Mouse (Mus musculus): ENCODE results near the gene Mcrip1. TPM values are rescaled to one million over a fixed set of nuclear protein-coding genes. Genes with fewer than 3 reads are reported as not detected.
"Not testable (repeated sequence)": the region's sequence is repeated elsewhere in the genome, so short reads cannot be mapped to it uniquely, and the experiment has no call there.

Mcrip1 gene
- polyA plus RNA-seq, 1 experiment from 2014 or later, result 313 TPM

DNA sequence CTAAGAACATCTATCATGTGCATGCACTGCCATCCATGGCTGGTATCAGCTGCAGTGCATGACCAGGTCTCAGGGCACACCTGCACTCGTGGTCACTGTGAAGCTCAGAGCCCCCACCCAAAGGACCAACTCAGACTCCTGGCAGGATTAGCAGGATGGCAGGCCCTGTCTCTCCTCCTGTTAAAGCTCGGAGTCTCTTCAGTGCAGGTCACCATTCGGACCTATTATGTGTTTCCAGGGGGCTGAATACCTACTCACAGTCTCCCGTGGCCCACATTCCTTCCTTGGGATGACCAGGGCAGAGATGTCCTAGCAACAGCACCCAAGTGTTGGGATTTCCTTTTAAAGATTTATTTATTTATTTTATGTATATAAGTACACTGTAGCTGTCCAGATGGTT, 32.4 kb downstream of the Mcrip1 start:
- H3K4me2 ChIP-seq (ENCODE audit: low read length), result no peak overlapping the region
- no peak overlapping the region for H3K9ac ChIP-seq (ENCODE audit: low read length)
- no peaks in the 10 kb centered on the region for H3K9me3 ChIP-seq (replicated peaks; ENCODE audit: control insufficient read depth, low read length)
- ATAC-seq, result no peak
- H3K27me3 ChIP-seq (replicated peaks; ENCODE audit: control insufficient read depth, insufficient read depth, low read length), result no peaks in the 10 kb centered on the region
- WGBS, result 68% methylated on average over 4 of the region's 4 CpGs
- H3K4me1 ChIP-seq (ENCODE audit: control insufficient read depth, insufficient read depth, low read length), result no peaks in the 10 kb centered on the region
- no peak overlapping the region for H3K4me3 ChIP-seq (ENCODE audit: low read depth, low read length)
- H3K36me3 ChIP-seq (ENCODE audit: control insufficient read depth, insufficient read depth, low read length), result no peaks in the 10 kb centered on the region
- DNase-seq (ENCODE audit: low spot score), result no peak
- H3K27ac ChIP-seq (ENCODE audit: low read depth, low read length), result no peak overlapping the region

DNA sequence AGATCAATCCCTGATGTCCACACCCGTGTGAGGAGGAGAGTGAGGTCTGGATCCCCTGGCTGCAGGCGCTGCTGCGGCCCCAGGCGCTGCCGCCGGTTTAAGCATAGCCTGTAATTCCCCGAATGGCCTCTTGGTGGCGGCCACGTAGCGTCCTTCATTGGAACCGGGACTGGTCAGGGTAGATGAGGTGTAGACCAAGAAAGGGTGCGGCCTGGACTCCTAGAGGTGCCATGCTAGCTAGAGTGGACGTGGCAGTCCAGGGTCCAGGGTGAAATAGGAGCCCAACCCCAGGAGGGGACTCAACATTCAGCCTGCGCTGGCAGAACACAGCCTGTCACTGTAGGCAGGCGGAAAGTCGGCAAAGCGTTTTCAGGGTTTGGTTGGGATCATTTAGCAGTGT, 33.9 kb downstream of the Mcrip1 start:
- peak; percentile 79 for DNase-seq (ENCODE audit: low spot score)
- Histone ChIP-seq H3K9ac (ENCODE audit: low read length) (no peak overlapping the region), H3K36me3 (ENCODE audit: control insufficient read depth, insufficient read depth, low read length) (no peaks in the 10 kb centered on the region), H3K4me3 (ENCODE audit: low read depth, low read length) (no peak overlapping the region), H3K27me3 (replicated peaks; ENCODE audit: control insufficient read depth, insufficient read depth, low read length) (no peaks in the 10 kb centered on the region), H3K4me1 (ENCODE audit: control insufficient read depth, insufficient read depth, low read length) (peaks cover 2% of the 10 kb centered on the region), H3K4me2 (ENCODE audit: low read length) (no peak overlapping the region), H3K27ac (ENCODE audit: low read depth, low read length) (no peak overlapping the region), H3K9me3 (replicated peaks; ENCODE audit: control insufficient read depth, low read length) (no peaks in the 10 kb centered on the region)
- peak; percentile 23; the same call in 1 of the 2 replicates for ATAC-seq
- WGBS, result 16% methylated on average over 17 of the region's 17 CpGs

DNA sequence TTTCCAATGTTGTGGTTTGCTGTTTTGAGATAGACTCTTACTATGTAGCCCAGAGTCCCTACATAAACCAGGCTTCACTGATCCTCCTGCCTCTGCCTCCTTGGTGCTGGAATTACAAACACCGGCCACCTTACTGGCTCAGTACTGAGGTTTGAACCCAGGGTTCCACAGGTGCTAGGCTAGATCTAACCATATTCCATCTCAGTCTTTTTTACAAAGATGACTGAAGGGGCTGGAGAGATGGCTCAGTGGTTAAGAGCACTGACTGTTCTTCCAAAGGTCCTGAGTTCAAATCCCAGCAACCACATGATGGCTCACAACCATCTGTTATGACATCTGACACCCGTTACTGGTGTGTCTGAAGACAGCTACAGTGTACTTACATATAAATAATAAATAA, 35.3 kb downstream of the Mcrip1 start:
- DNase-seq (ENCODE audit: low spot score); H3K9ac ChIP-seq (ENCODE audit: low read length); H3K4me2 ChIP-seq (ENCODE audit: low read length); H3K4me1 ChIP-seq (ENCODE audit: control insufficient read depth, insufficient read depth, low read length); ATAC-seq; H3K4me3 ChIP-seq (ENCODE audit: low read depth, low read length); H3K27me3 ChIP-seq (replicated peaks; ENCODE audit: control insufficient read depth, insufficient read depth, low read length); H3K36me3 ChIP-seq (ENCODE audit: control insufficient read depth, insufficient read depth, low read length); H3K9me3 ChIP-seq (replicated peaks; ENCODE audit: control insufficient read depth, low read length); H3K27ac ChIP-seq (ENCODE audit: low read depth, low read length): not testable (repeated sequence)
- 84% methylated on average over 2 of the region's 2 CpGs for WGBS

DNA sequence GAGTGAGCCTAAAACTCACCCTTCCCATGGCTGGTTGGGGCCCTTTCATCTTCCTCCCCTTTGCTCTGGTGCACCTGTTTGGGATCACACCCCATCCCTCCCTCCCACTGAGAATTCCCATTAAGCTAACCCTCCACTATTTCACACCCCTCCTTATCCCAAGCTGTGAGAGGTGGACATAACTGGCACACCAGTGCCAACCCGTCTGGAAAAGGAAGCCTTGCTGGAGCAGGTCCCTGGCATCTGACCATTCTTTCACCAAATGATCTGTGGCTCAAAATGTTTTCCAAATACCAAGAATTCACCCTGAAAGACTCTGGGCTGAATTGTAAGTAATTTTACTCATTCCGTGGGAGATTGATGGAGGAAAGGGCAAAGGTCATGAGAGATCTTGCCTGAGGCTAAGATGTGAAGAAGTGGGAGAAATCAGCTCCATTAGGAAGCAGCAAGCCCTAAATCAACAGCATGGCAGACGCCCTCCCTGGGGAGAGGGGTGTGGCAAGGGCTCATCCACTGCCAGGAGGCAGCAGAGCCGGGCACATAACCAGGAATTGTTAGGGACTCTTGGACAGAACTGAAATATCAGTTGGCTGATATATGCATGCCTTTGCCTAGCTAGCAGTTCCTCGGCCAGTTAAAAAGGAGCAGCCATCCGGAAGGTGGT, 36.6 kb downstream of the Mcrip1 start:
- Histone ChIP-seq H3K4me1 (ENCODE audit: control insufficient read depth, insufficient read depth, low read length) (peaks cover 6% of the 10 kb centered on the region), H3K9me3 (replicated peaks; ENCODE audit: control insufficient read depth, low read length) (no peaks in the 10 kb centered on the region), H3K4me3 (ENCODE audit: low read depth, low read length) (no peak overlapping the region), H3K4me2 (ENCODE audit: low read length) (no peak overlapping the region), H3K27me3 (replicated peaks; ENCODE audit: control insufficient read depth, insufficient read depth, low read length) (no peaks in the 10 kb centered on the region), H3K27ac (ENCODE audit: low read depth, low read length) (no peak overlapping the region), H3K9ac (ENCODE audit: low read length) (no peak overlapping the region), H3K36me3 (ENCODE audit: control insufficient read depth, insufficient read depth, low read length) (no peaks in the 10 kb centered on the region)
- ATAC-seq (no peak), DNase-seq (ENCODE audit: low spot score) (peak; percentile 36)
- 56% methylated on average over 6 of the region's 6 CpGs for WGBS

DNA sequence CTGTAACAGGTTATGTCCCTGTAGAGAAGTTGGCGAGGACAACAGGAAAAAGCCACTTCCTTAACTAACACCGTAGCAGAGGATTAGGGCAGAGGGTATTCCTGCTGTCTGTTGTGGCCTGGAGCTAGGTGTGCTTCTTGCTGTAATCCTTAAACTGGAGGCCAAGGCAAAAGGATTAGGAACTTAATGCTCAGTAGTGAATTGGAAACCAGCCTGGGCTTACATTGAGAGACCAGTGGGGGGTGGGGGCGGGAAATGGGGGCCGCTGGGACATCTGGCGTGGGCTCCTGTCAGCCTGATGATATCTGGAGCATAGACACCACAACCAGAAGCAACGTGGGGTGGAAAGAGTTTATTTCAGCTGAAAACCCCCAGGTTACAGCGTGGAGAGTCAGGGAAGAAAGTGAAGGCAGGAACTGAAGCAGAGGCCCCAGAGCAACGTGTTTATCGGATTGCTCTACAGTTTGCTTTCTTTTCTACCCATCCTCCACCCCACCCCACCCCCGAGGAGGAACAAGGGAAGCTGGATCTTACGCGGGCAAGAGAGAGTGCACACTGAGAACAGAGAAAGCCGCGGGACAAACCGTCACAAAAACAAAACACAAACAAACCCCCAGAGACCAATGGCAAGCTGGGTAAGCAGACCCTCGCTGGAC, 39.0 kb downstream of the Mcrip1 start:
- Histone ChIP-seq H3K4me2 (ENCODE audit: low read length) (peak overlapping the region; percentile 34), H3K9ac (ENCODE audit: low read length) (peak overlapping the region; percentile 43; the same call in 1 of the 2 replicates), H3K36me3 (ENCODE audit: control insufficient read depth, insufficient read depth, low read length) (no peaks in the 10 kb centered on the region), H3K4me1 (ENCODE audit: control insufficient read depth, insufficient read depth, low read length) (peaks cover 6% of the 10 kb centered on the region), H3K27me3 (replicated peaks; ENCODE audit: control insufficient read depth, insufficient read depth, low read length) (no peaks in the 10 kb centered on the region), H3K4me3 (ENCODE audit: low read depth, low read length) (no peak overlapping the region), H3K27ac (ENCODE audit: low read depth, low read length) (no peak overlapping the region), H3K9me3 (replicated peaks; ENCODE audit: control insufficient read depth, low read length) (no peaks in the 10 kb centered on the region)
- DNase-seq (ENCODE audit: low spot score), result no peak
- ATAC-seq, result no peak
- 5% methylated on average over 16 of the region's 16 CpGs for WGBS

DNA sequence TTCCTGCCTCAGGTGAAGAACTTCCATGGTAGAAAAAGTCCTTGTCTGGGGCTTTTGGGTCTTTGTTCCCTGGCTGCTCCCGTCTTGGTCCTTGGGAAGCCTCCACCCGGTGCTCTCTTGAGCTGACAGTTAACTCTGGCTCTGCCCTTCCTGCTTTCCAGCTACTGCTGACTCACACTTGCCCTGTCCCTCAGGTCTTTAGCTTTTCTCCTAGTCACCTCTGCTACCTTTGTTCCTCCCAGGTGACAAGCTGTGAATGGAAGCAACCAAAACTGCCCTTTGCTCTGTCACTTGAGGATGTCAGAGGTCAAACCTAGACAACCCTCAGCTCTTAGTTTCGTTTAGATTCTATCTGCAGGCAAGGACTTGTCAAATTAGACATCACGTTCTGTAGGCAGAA, 39.6 kb downstream of the Mcrip1 start:
- no peak for ATAC-seq
- Histone ChIP-seq H3K4me1 (ENCODE audit: control insufficient read depth, insufficient read depth, low read length) (peaks cover 6% of the 10 kb centered on the region), H3K4me2 (ENCODE audit: low read length) (no peak overlapping the region), H3K27ac (ENCODE audit: low read depth, low read length) (no peak overlapping the region), H3K27me3 (replicated peaks; ENCODE audit: control insufficient read depth, insufficient read depth, low read length) (no peaks in the 10 kb centered on the region), H3K9ac (ENCODE audit: low read length) (no peak overlapping the region), H3K36me3 (ENCODE audit: control insufficient read depth, insufficient read depth, low read length) (no peaks in the 10 kb centered on the region), H3K9me3 (replicated peaks; ENCODE audit: control insufficient read depth, low read length) (no peaks in the 10 kb centered on the region), H3K4me3 (ENCODE audit: low read depth, low read length) (no peak overlapping the region)
- 27% methylated on average over 4 of the region's 4 CpGs for WGBS
- no peak for DNase-seq (ENCODE audit: low spot score)

DNA sequence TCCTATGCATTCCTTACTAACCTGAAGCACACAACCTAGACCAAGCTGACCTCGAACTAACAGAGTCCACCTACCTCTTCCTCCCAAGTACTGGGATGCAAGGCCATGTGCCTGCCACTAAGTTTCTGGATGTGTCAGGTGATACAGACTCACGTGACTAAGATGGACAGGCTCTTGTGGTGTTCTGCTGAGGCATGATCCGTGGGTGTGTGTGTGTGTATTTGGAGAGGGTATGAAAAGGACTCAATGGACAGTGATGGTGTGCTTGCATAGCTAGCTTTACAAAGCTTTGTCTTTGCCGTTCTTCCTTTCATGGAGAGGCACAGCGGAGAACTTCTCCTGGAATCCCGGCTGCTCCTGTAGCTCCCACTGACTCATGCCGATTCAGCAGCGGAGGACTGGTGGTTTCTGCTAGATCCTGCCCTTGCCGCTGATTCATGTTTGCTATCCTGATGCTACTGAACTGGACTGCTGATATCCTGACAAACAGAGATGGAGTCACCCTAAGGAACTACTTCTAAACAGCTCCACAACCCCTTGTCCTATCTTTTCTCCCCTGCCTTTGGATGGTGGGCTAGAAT, 41.1 kb downstream of the Mcrip1 start:
- DNase-seq (ENCODE audit: low spot score) (no peak), ATAC-seq (no peak)
- H3K27me3 ChIP-seq (replicated peaks; ENCODE audit: control insufficient read depth, insufficient read depth, low read length), result no peaks in the 10 kb centered on the region
- H3K9me3 ChIP-seq (replicated peaks; ENCODE audit: control insufficient read depth, low read length), result no peaks in the 10 kb centered on the region
- WGBS, result 84% methylated on average over 9 of the region's 9 CpGs
- H3K9ac ChIP-seq (ENCODE audit: low read length), result no peak overlapping the region
- peaks cover 6% of the 10 kb centered on the region for H3K4me1 ChIP-seq (ENCODE audit: control insufficient read depth, insufficient read depth, low read length)
- no peak overlapping the region for H3K27ac ChIP-seq (ENCODE audit: low read depth, low read length)
- H3K36me3 ChIP-seq (ENCODE audit: control insufficient read depth, insufficient read depth, low read length), result no peaks in the 10 kb centered on the region
- no peak overlapping the region for H3K4me2 ChIP-seq (ENCODE audit: low read length)
- no peak overlapping the region for H3K4me3 ChIP-seq (ENCODE audit: low read depth, low read length)

DNA sequence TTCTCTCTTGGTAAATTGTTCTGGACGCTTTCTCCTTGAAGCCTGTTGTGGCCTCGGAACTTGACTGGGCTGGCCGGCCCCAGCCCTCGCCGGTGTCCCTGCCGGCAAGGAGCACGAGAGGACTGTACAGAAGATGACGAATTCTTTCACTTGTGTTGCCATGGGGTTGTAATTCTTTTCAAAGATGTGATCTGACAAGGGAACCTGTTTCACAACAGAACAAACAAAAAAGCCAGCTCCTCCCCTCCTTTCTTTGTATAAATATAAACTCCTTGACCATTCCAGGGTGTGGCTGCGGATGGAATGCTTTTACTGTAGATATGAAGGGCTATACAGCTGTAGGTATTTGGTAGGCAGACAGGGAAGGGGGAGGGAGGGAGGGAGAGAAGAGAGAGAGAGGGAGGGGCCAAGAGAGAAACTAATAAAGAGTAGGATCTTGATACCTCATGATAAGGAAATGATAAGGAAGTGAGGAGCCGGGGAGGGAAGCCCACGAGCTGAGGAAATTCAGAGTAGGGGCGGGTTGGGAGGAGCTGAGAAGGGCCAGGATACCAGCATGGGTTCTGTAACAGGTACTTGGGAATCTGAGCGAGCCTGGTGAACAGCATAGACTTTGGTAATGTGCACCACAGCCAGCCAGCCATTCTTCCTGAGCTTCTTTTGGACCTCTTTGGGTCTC, 41.8 kb downstream of the Mcrip1 start:
- ATAC-seq, result no peak
- Histone ChIP-seq H3K27ac (ENCODE audit: low read depth, low read length) (no peak overlapping the region), H3K4me2 (ENCODE audit: low read length) (no peak overlapping the region), H3K27me3 (replicated peaks; ENCODE audit: control insufficient read depth, insufficient read depth, low read length) (no peaks in the 10 kb centered on the region), H3K4me1 (ENCODE audit: control insufficient read depth, insufficient read depth, low read length) (peaks cover 6% of the 10 kb centered on the region), H3K9ac (ENCODE audit: low read length) (no peak overlapping the region), H3K9me3 (replicated peaks; ENCODE audit: control insufficient read depth, low read length) (no peaks in the 10 kb centered on the region), H3K4me3 (ENCODE audit: low read depth, low read length) (no peak overlapping the region), H3K36me3 (ENCODE audit: control insufficient read depth, insufficient read depth, low read length) (no peaks in the 10 kb centered on the region)
- DNase-seq (ENCODE audit: low spot score), result no peak
- 85% methylated on average over 13 of the region's 13 CpGs for WGBS

DNA sequence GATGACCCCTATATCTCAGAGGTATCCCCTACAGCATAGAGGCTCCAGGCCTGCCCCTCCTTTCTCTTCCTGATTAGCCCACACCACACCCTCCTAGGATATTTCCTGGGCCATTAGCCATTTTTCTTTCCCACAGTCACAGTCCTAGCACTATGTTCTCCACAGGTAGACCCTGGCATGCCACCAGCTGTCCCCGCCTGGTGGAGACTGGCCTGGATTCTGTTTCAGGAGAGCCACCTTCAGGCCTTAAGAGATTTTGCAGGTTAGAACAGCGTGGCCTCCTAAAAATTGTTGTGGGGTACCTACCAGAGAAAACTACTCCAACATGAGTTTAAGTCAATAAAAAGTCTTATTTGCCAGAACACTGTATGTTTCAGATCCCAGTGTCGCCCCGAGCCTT, 42.6 kb downstream of the Mcrip1 start:
- WGBS, result 57% methylated on average over 4 of the region's 4 CpGs
- H3K4me3 ChIP-seq (ENCODE audit: low read depth, low read length), result no peak overlapping the region
- H3K4me2 ChIP-seq (ENCODE audit: low read length), result no peak overlapping the region
- DNase-seq (ENCODE audit: low spot score) (no peak), ATAC-seq (no peak)
- H3K4me1 ChIP-seq (ENCODE audit: control insufficient read depth, insufficient read depth, low read length), result peaks cover 6% of the 10 kb centered on the region
- no peak overlapping the region for H3K9ac ChIP-seq (ENCODE audit: low read length)
- no peaks in the 10 kb centered on the region for H3K36me3 ChIP-seq (ENCODE audit: control insufficient read depth, insufficient read depth, low read length)
- H3K27ac ChIP-seq (ENCODE audit: low read depth, low read length), result no peak overlapping the region
- H3K27me3 ChIP-seq (replicated peaks; ENCODE audit: control insufficient read depth, insufficient read depth, low read length), result no peaks in the 10 kb centered on the region
- no peaks in the 10 kb centered on the region for H3K9me3 ChIP-seq (replicated peaks; ENCODE audit: control insufficient read depth, low read length)

Data from forebrain, embryonic 14.5 days (tissue).